ENCODE assay signal across 14 mouse cellular contexts in the genomic region with DNA sequence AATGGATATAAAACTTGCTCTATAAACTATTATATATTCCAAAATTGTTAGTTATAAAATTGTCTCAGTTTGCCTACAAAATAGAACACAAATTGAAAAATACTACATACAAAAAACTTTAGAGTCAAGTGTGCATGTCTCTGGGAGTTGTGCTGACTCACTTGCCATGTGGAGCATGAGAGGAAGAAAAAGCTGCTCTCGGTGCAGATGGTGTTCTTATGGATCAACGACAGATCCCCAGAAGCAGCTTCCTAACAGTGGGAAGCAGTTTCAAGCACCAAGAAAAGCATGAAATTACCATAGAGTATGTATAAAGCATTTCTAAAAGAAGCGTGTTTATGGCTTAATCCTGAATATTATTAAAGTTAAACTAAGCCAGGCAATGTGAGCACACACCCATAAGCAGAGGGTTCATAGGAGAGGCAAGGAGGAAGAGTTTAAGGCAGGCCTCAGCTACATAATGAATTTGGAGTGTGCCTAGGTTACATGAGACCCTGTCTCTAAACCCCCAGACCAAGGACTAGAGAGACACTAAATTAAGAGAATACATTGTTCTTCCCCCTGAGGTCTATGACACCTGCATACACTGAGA. TPM values are rescaled to one million over a fixed set of nuclear protein-coding genes. Genes with fewer than 3 reads are reported as not detected.
A peak's percentile ranks its signal among the peaks of the same experiment; 100 is the strongest.
DNase-seq lines count a peak whose midpoint lies in the region; ATAC-seq lines count a peak whose summit lies in the region.
"Had no signal": no experiment of that assay in that cellular context is flagged by ENCODE, and none has a peak within 500 bp of the region (broad histone marks: within the 10 kb centered on the region; RNA-seq: fewer than 3 reads in every experiment).

No protein-coding gene starts in this region.

- H3K9ac ChIP-seq in midbrain, embryonic 15.5 days, result no peak overlapping the region
- H3K9ac ChIP-seq: hindbrain, embryonic 14.5 days; neural tube, embryonic 13.5 days had no signal

- WGBS in midbrain, embryonic 15.5 days, result 59% methylated on average over 3 of the region's 3 CpGs

- ATAC-seq in common myeloid progenitor, adult 5-6 weeks (replicated peaks; ENCODE audit: low read depth, poor library complexity, severe bottlenecking), result peak; percentile 53; the same call in 1 of the 2 replicates
- no peak for ATAC-seq in midbrain, embryonic 15.5 days (replicated peaks)
- ATAC-seq: CD4-positive, CD25-positive, alpha-beta regulatory T cell, adult 4 months; midbrain, embryonic 16.5 days had no signal

- DNase-seq in layer of hippocampus, adult 11-12 months (ENCODE audit: low spot score), result peak; percentile 52
- DNase-seq in layer of hippocampus, postnatal 10 days (ENCODE audit: low spot score in 2 of 2), result no peak
- DNase-seq in layer of hippocampus, adult 9-11 months, result peak; percentile 79
- DNase-seq in right cerebral cortex, postnatal 14 days, result peak; percentile 14
- DNase-seq in adrenal gland, postnatal 25 days, result no peak
- DNase-seq: kidney, adult 2 months; thymus, postnatal 14 days had no signal

- no peaks in the 10 kb centered on the region for H3K4me1 ChIP-seq in midbrain, embryonic 15.5 days
- H3K4me1 ChIP-seq: heart, embryonic 10.5 days; neural tube, embryonic 13.5 days had no signal

- no peak overlapping the region for H3K4me3 ChIP-seq in midbrain, embryonic 15.5 days
- H3K4me3 ChIP-seq: heart, embryonic 10.5 days; neural tube, embryonic 13.5 days had no signal

- H3K9me3 ChIP-seq in midbrain, embryonic 15.5 days, result no peaks in the 10 kb centered on the region
- H3K9me3 ChIP-seq: heart, embryonic 10.5 days; neural tube, embryonic 13.5 days had no signal

- H3K4me2 ChIP-seq in midbrain, embryonic 15.5 days, result no peak overlapping the region
- H3K4me2 ChIP-seq: hindbrain, embryonic 14.5 days; neural tube, embryonic 13.5 days had no signal

- no peak overlapping the region for H3K27ac ChIP-seq in midbrain, embryonic 15.5 days
- H3K27ac ChIP-seq: heart, embryonic 10.5 days; hindbrain, embryonic 14.5 days; neural tube, embryonic 13.5 days had no signal

- no peaks in the 10 kb centered on the region for H3K36me3 ChIP-seq in midbrain, embryonic 15.5 days (replicated peaks)
- H3K36me3 ChIP-seq: heart, embryonic 10.5 days; neural tube, embryonic 13.5 days had no signal

- no peaks in the 10 kb centered on the region for H3K27me3 ChIP-seq in midbrain, embryonic 15.5 days (replicated peaks)
- H3K27me3 ChIP-seq: neural tube, embryonic 13.5 days had no signal

RNA-seq across cellular contexts. Expression of gene Scai, which starts 48.1 kb away (rescaled TPM):
- total RNA-seq in layer of hippocampus, postnatal 10 days (2021), result 10 to 100 TPM; 84.7 to 94.4 TPM
- 7.0 and 12.2 TPM in 2 replicates for total RNA-seq in common myeloid progenitor, adult 5-6 weeks (2017)
- polyA plus RNA-seq in midbrain, embryonic 15.5 days (2015; fragmentation: Nextera tagmentation; extraction: Ambion mirVana), result 18.6 and 21.2 TPM in 2 replicates
- 9.7 and 12.9 TPM in 2 replicates for total RNA-seq in adrenal gland, postnatal 25 days (2021)

Comparison
In these comparisons a context has a peak if more than half of its experiments do, and no peak if none do; other contexts are left out.
1. DNase-seq: peak in layer of hippocampus, adult 11-12 months (single experiment), layer of hippocampus, adult 9-11 months (single experiment) and right cerebral cortex, postnatal 14 days (single experiment); none in layer of hippocampus, postnatal 10 days (0 of 2) and adrenal gland, postnatal 25 days (single experiment).